Mouse (Mus musculus) central nervous system, embryonic 11.5 days (tissue): ENCODE results near the gene Gm14434. TPM values are rescaled to one million over a fixed set of nuclear protein-coding genes. Genes with fewer than 3 reads are reported as not detected.

Experiments
- polyA plus RNA-seq: library from polyadenylated mRNA; depleted of rRNA; stranded (reverse); fragments of >200 nt; gene quantifications from 2 replicates; pipeline ENCODE4 v1.2.3, GENCODE M21; 2012; rRNA removed

Gm14434 gene
- polyA plus RNA-seq: 4.4 and 15.0 TPM in 2 replicates

DNA sequence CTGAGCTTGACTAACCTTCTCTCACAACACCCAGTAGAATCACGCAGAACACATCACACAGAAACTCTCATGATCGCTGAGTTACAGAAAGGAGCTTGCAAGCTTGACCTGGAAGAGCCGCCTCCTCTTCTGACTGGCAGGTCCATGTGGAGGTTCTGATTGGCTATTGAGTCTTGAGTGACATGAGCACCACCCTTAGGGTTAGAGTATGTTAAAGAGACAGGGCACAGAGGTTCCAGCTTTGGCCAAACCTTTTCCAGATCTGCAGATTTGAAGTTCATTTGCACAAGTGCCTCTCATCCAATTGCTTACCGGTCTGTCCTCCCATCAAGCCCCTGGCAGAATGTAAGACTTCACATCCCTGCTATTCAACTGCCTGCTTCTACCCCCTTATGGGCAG lies at the start of gene Gm14434:
Gene Gm14434, minus strand, starts transcription at position 101 of the 400 bp plus-strand sequence.

DNA sequence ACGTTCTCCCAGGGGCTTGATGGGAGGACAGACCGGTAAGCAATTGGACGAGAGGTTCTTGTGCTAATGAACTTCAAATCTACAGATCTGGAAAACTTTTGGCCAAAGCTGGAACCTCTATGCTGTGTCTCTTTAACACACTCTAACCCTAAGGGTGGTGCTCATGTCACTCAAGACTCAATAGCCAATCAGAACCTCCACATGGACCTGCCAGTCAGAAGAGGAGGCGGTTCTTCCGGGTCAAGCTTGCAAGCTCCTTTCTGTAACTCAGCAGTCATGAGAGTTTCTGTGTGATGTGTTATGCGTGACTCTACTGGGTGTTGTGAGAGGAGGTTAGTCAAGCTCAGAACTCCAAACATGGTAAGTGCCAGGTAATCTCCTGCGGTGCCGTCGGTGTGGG lies 34.2 kb upstream of the Gm14434 start, which contains the start of gene Zfp967:
Gene Zfp967, plus strand, starts transcription at position 301 of the 400 bp plus-strand sequence.

DNA sequence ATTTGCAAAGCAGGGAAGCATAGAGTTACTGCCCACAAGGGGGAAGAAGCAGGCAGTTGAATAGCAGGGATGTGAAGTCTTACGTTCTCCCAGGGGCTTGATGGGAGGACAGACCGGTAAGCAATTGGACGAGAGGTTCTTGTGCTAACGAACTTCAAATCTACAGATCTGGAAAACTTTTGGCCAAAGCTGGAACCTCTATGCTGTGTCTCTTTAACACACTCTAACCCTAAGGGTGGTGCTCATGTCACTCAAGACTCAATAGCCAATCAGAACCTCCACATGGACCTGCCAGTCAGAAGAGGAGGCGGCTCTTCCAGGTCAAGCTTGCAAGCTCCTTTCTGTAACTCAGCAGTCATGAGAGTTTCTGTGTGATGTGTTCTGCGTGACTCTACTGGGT lies 63.3 kb downstream of the Gm14434 start, which contains the start of gene Gm14435:
Gene Gm14435, plus strand, starts transcription at position 301 of the 400 bp plus-strand sequence.

Other genes with a start within 250 kb of the Gm14434 start
- not detected in 2 replicates for gene Gm11009, start 167.3 kb downstream of the Gm14434 start, polyA plus RNA-seq
- gene Gm14435, start 63.2 kb downstream of the Gm14434 start, polyA plus RNA-seq: 0.72 and 1.9 TPM in 2 replicates
- gene Zfp967, start 34.3 kb upstream of the Gm14434 start, polyA plus RNA-seq: not detected in 2 replicates
- gene Gm14308, start 149.6 kb upstream of the Gm14434 start, polyA plus RNA-seq: 4.1 and 23.6 TPM in 2 replicates
- 4.0 and 10.1 TPM in 2 replicates for gene Zfp973, start 183.7 kb upstream of the Gm14434 start, polyA plus RNA-seq
- gene Gm14305, start 221.5 kb upstream of the Gm14434 start, polyA plus RNA-seq: 9.8 and 26.5 TPM in 2 replicates